Mouse (Mus musculus): ENCODE results near the gene Smok3c. TPM values are rescaled to one million over a fixed set of nuclear protein-coding genes. Genes with fewer than 3 reads are reported as not detected.

Smok3c gene
- total RNA-seq (2023), result not detected in 2 replicates

GRCm38 (mm10) chr5:138052894-138053293 lies at the start of gene Smok3c:
TSS of gene Smok3c (plus strand) at chr5:138053194.

GRCm38 (mm10) chr5:138020961-138021479 lies 32.0 kb upstream of the Smok3c start, which contains the start of the genes Smok3a and Smok3b:
TSS of gene Smok3a (plus strand) at chr5:138021261.
TSS of gene Smok3b (plus strand) at chr5:138021429.

DNA sequence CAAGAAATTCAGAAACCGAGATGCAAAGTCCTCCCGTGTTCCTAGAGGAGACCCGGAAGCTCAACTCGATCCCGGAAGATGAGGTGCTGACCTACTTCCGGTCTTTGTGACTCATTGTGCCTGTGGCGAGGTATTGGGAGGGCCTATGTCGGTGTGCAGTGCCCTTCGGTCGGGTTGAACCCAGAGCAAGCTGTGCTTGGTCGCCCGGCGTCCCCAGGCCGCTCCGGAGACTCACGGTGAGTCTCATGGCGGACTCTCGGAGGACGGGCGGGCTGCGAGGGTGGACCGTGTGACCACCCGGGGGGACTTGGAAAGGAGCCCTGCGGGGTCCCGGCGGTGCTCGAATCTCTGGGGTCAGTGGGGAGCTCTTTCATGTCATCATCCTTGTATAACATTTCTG lies 32.0 kb downstream of the Smok3c start, which contains the start of gene Zkscan1:
Gene Zkscan1 (plus strand): TSS at position 89 of the 400 bp plus-strand sequence.

Other genes with a start within 250 kb of the Smok3c start
- 535 and 567 TPM in 2 replicates for gene Pilra, start 216.9 kb upstream of the Smok3c start, total RNA-seq (2023)
- gene Pilrb1, start 195.1 kb upstream of the Smok3c start, total RNA-seq (2023), result 309 and 327 TPM in 2 replicates
- gene Pilrb2, start 181.4 kb upstream of the Smok3c start, total RNA-seq (2023), result 426 and 429 TPM in 2 replicates
- gene Cyp3a13, start 131.6 kb upstream of the Smok3c start, total RNA-seq (2023), result not detected in 2 replicates
- not detected in 2 replicates for gene Gjc3, start 90.1 kb upstream of the Smok3c start, total RNA-seq (2023)
- gene Azgp1, start 71.7 kb upstream of the Smok3c start, total RNA-seq (2023), result 0.88 and 0.92 TPM in 2 replicates
- not detected in 2 replicates for gene Smok3a, start 31.9 kb upstream of the Smok3c start, total RNA-seq (2023)
- gene Smok3b, start 31.8 kb upstream of the Smok3c start, total RNA-seq (2023), result not detected in 2 replicates
- 8.6 and 9.6 TPM in 2 replicates for gene Zkscan1, start 31.9 kb downstream of the Smok3c start, total RNA-seq (2023)
- 4.9 and 5.4 TPM in 2 replicates for gene Zscan21, start 63.7 kb downstream of the Smok3c start, total RNA-seq (2023)
- 0.98 and 1.2 TPM in 2 replicates for gene Zfp113, start 102.5 kb downstream of the Smok3c start, total RNA-seq (2023)
- 31.1 and 37.3 TPM in 2 replicates for gene Cops6, start 107.9 kb downstream of the Smok3c start, total RNA-seq (2023)
- 19.7 and 22.1 TPM in 2 replicates for gene Ap4m1, start 118.8 kb downstream of the Smok3c start, total RNA-seq (2023)
- gene Mcm7, start 119.2 kb downstream of the Smok3c start, total RNA-seq (2023), result 103 and 141 TPM in 2 replicates
- 15.3 and 16.8 TPM in 2 replicates for gene Taf6, start 134.3 kb downstream of the Smok3c start, total RNA-seq (2023)
- 9.6 and 13.9 TPM in 2 replicates for gene Cnpy4, start 134.3 kb downstream of the Smok3c start, total RNA-seq (2023)
- gene Mblac1, start 141.1 kb downstream of the Smok3c start, total RNA-seq (2023), result 3.1 and 3.2 TPM in 2 replicates
- gene Nxpe5, start 172.7 kb downstream of the Smok3c start, total RNA-seq (2023), result 0.35 and 0.39 TPM in 2 replicates
- gene Lamtor4, start 202.3 kb downstream of the Smok3c start, total RNA-seq (2023), result 160 and 171 TPM in 2 replicates
- 127 and 132 TPM in 2 replicates for gene BC037034, start 210.8 kb downstream of the Smok3c start, total RNA-seq (2023)
- gene Gal3st4, start 219.6 kb downstream of the Smok3c start, total RNA-seq (2023), result not detected in 2 replicates
- gene Gm43720, start 226.8 kb downstream of the Smok3c start, total RNA-seq (2023), result not detected in 2 replicates
- gene Gpc2, start 226.8 kb downstream of the Smok3c start, total RNA-seq (2023), result 2.3 and 4.3 TPM in 2 replicates
- gene Stag3, start 227.0 kb downstream of the Smok3c start, total RNA-seq (2023), result 1.4 and 2.2 TPM in 2 replicates

Data from neutrophil, adult 65 days (primary cell).